ENCODE assay signal across 31 mouse cellular contexts in genomic region chr2:122784701-122785100, GRCm38 (mm10).
"Had no signal": no experiment of that assay in that cellular context is flagged by ENCODE, and none has a peak within 500 bp of the region (broad histone marks: within the 10 kb centered on the region; RNA-seq: fewer than 3 reads in every experiment).

No protein-coding gene starts in this region.

- H3K9me3 ChIP-seq: heart, embryonic 10.5 days; heart, embryonic 12.5 days; heart, embryonic 13.5 days; heart, embryonic 15.5 days; hindbrain, embryonic 10.5 days; hindbrain, embryonic 12.5 days; hindbrain, embryonic 13.5 days; hindbrain, embryonic 15.5 days; intestine, embryonic 15.5 days had no signal

- H3K4me3 ChIP-seq: heart, adult 2 months; heart, embryonic 10.5 days; heart, embryonic 12.5 days; heart, embryonic 13.5 days; heart, embryonic 15.5 days; hindbrain, embryonic 10.5 days; hindbrain, embryonic 12.5 days; hindbrain, embryonic 13.5 days; hindbrain, embryonic 15.5 days; intestine, embryonic 15.5 days; layer of hippocampus, adult 2 months; left cerebral cortex, adult 2 months had no signal

- H3K27me3 ChIP-seq: heart, embryonic 12.5 days; heart, embryonic 13.5 days; heart, embryonic 15.5 days; hindbrain, embryonic 12.5 days; hindbrain, embryonic 13.5 days; hindbrain, embryonic 15.5 days; intestine, embryonic 15.5 days had no signal

- H3K4me2 ChIP-seq: heart, embryonic 11.5 days; heart, embryonic 12.5 days; heart, embryonic 13.5 days; heart, embryonic 15.5 days; hindbrain, embryonic 12.5 days; hindbrain, embryonic 13.5 days; hindbrain, embryonic 14.5 days; hindbrain, embryonic 15.5 days; intestine, embryonic 15.5 days had no signal

- ATAC-seq: hindbrain, embryonic 16.5 days; hindbrain, postnatal 0 days; inflammation-experienced regulatory T-cells, adult 6 months; intestine, postnatal 0 days had no signal

- H3K36me3 ChIP-seq: heart, embryonic 10.5 days; heart, embryonic 12.5 days; heart, embryonic 13.5 days; heart, embryonic 15.5 days; hindbrain, embryonic 10.5 days; hindbrain, embryonic 12.5 days; hindbrain, embryonic 13.5 days; hindbrain, embryonic 15.5 days; intestine, embryonic 15.5 days had no signal

- DNase-seq: heart, adult 2 months; heart, postnatal 10 days; heart, postnatal 14 days; heart, postnatal 36 days; heart, postnatal 4 days; kidney, adult 11 months; kidney, adult 18-20 months; kidney, adult 8-10 months; kidney, postnatal 10 days; kidney, postnatal 14 days; kidney, postnatal 25 days; layer of hippocampus, adult 9-11 months; layer of hippocampus, postnatal 36 days had no signal

- H3K4me1 ChIP-seq: heart, embryonic 10.5 days; heart, embryonic 12.5 days; heart, embryonic 13.5 days; heart, embryonic 15.5 days; hindbrain, embryonic 10.5 days; hindbrain, embryonic 12.5 days; hindbrain, embryonic 13.5 days; hindbrain, embryonic 15.5 days had no signal

- H3K27ac ChIP-seq: heart, adult 2 months; heart, embryonic 10.5 days; heart, embryonic 13.5 days; heart, embryonic 15.5 days; hindbrain, embryonic 10.5 days; hindbrain, embryonic 12.5 days; hindbrain, embryonic 13.5 days; hindbrain, embryonic 14.5 days; hindbrain, embryonic 15.5 days; hindbrain, postnatal 0 days; intestine, embryonic 15.5 days; kidney, postnatal 0 days; layer of hippocampus, adult 2 months; left cerebral cortex, adult 2 months had no signal

- H3K9ac ChIP-seq: heart, embryonic 12.5 days; heart, embryonic 13.5 days; heart, embryonic 15.5 days; hindbrain, embryonic 12.5 days; hindbrain, embryonic 13.5 days; hindbrain, embryonic 14.5 days; hindbrain, embryonic 15.5 days; intestine, embryonic 15.5 days had no signal
